ENCODE assay signal across 29 mouse cellular contexts in genomic region chr9:114895919-114896318, GRCm38 (mm10).
"Had no signal": no experiment of that assay in that cellular context is flagged by ENCODE, and none has a peak within 500 bp of the region (broad histone marks: within the 10 kb centered on the region; RNA-seq: fewer than 3 reads in every experiment).

No protein-coding gene starts in this region.

- DNase-seq: cerebellum, adult 2 months; cerebellum, adult 8-10 months; cerebellum, adult 9-10 months; cerebellum, adult 9-11 months; cerebellum, postnatal 10 days; cerebellum, postnatal 14 days; cerebellum, postnatal 25 days; cerebellum, postnatal 36 days; embryo, embryonic 11 days; forebrain, postnatal 0 days; gastrocnemius, adult 2 months; gastrocnemius, postnatal 10 days; gastrocnemius, postnatal 14 days; gastrocnemius, postnatal 25 days; gastrocnemius, postnatal 36 days; heart, adult 11 months; heart, adult 18-20 months; heart, adult 2 months had no signal

- H3K27me3 ChIP-seq: embryonic facial prominence, embryonic 12.5 days; embryonic facial prominence, embryonic 13.5 days; embryonic facial prominence, embryonic 15.5 days; forebrain, embryonic 12.5 days; forebrain, embryonic 13.5 days; forebrain, embryonic 15.5 days had no signal

- H3K27ac ChIP-seq: embryonic facial prominence, embryonic 10.5 days; embryonic facial prominence, embryonic 12.5 days; embryonic facial prominence, embryonic 13.5 days; embryonic facial prominence, embryonic 15.5 days; forebrain, embryonic 10.5 days; forebrain, embryonic 12.5 days; forebrain, embryonic 13.5 days; forebrain, embryonic 15.5 days; gastrocnemius, adult 2 months; heart, adult 2 months had no signal

- ATAC-seq: forebrain, embryonic 13.5 days; forebrain, embryonic 14.5 days; forebrain, embryonic 15.5 days; forebrain, embryonic 16.5 days; forebrain, postnatal 0 days had no signal

- H3K9me3 ChIP-seq: embryonic facial prominence, embryonic 12.5 days; embryonic facial prominence, embryonic 15.5 days; forebrain, embryonic 13.5 days; forebrain, embryonic 15.5 days had no signal

- H3K36me3 ChIP-seq: embryonic facial prominence, embryonic 10.5 days; embryonic facial prominence, embryonic 12.5 days; embryonic facial prominence, embryonic 15.5 days; forebrain, embryonic 10.5 days; forebrain, embryonic 12.5 days; forebrain, embryonic 15.5 days had no signal

- H3K4me2 ChIP-seq: embryonic facial prominence, embryonic 12.5 days; embryonic facial prominence, embryonic 13.5 days; embryonic facial prominence, embryonic 15.5 days; forebrain, embryonic 12.5 days; forebrain, embryonic 13.5 days; forebrain, embryonic 15.5 days had no signal

- H3K4me1 ChIP-seq: embryonic facial prominence, embryonic 10.5 days; embryonic facial prominence, embryonic 12.5 days; embryonic facial prominence, embryonic 13.5 days; embryonic facial prominence, embryonic 15.5 days; forebrain, embryonic 10.5 days; forebrain, embryonic 12.5 days; forebrain, embryonic 13.5 days; forebrain, embryonic 15.5 days had no signal

- H3K9ac ChIP-seq: embryonic facial prominence, embryonic 12.5 days; embryonic facial prominence, embryonic 13.5 days; embryonic facial prominence, embryonic 15.5 days; forebrain, embryonic 12.5 days; forebrain, embryonic 13.5 days; forebrain, embryonic 15.5 days; forebrain, postnatal 0 days had no signal

- H3K4me3 ChIP-seq: embryonic facial prominence, embryonic 10.5 days; embryonic facial prominence, embryonic 12.5 days; embryonic facial prominence, embryonic 13.5 days; embryonic facial prominence, embryonic 15.5 days; erythroblast, embryonic 14.5 days; forebrain, embryonic 10.5 days; forebrain, embryonic 12.5 days; forebrain, embryonic 13.5 days; forebrain, embryonic 15.5 days; gastrocnemius, adult 2 months; heart, adult 2 months had no signal
